Mouse (Mus musculus): ENCODE results near the gene Ccsap.

Ccsap gene

GRCm38 (mm10) chr8:123877865-123878264 is 17.9 kb upstream of the Ccsap start:
- no peak for DNase-seq

GRCm38 (mm10) chr8:123874324-123874723 is 14.3 kb upstream of the Ccsap start:
- no peak for DNase-seq

- no peak for DNase-seq
Measured at GRCm38 (mm10) chr8:123873364-123873763, 13.4 kb upstream of the Ccsap start.

GRCm38 (mm10) chr8:123872048-123872447 is 12.0 kb upstream of the Ccsap start:
- DNase-seq = no peak

GRCm38 (mm10) chr8:123866971-123867370 is 7.0 kb upstream of the Ccsap start:
- DNase-seq = no peak

- DNase-seq = no peak
Measured at GRCm38 (mm10) chr8:123865786-123866185, 5.8 kb upstream of the Ccsap start.

- DNase-seq = no peak
Measured at GRCm38 (mm10) chr8:123860386-123860785, 377 bp upstream of the Ccsap start.

- DNase-seq = peak; percentile 97 to 98
Measured at GRCm38 (mm10) chr8:123858941-123859647, 915 bp downstream of the Ccsap start.

GRCm38 (mm10) chr8:123858574-123858940 is 1.5 kb downstream of the Ccsap start:
- peak; percentile 62 to 68 for DNase-seq

- DNase-seq = peak in 1 of 2 experiments; percentile 50
Measured at GRCm38 (mm10) chr8:123857361-123857760, 2.6 kb downstream of the Ccsap start.

GRCm38 (mm10) chr8:123854733-123855475 is 5.1 kb downstream of the Ccsap start:
- no peak for DNase-seq

GRCm38 (mm10) chr8:123854252-123854651 is 5.8 kb downstream of the Ccsap start:
- no peak for DNase-seq

- peak; percentile 65 to 67 for DNase-seq
Measured at GRCm38 (mm10) chr8:123851590-123851989, 8.4 kb downstream of the Ccsap start.

GRCm38 (mm10) chr8:123849352-123849751 is 10.7 kb downstream of the Ccsap start:
- no peak for DNase-seq

GRCm38 (mm10) chr8:123847546-123847945 is 12.5 kb downstream of the Ccsap start:
- DNase-seq = peak; percentile 57 to 64

GRCm38 (mm10) chr8:123846509-123846908 is 13.5 kb downstream of the Ccsap start:
- no peak for DNase-seq

GRCm38 (mm10) chr8:123845991-123846390 is 14.0 kb downstream of the Ccsap start:
- no peak for DNase-seq

GRCm38 (mm10) chr8:123845114-123845513 is 14.9 kb downstream of the Ccsap start:
- DNase-seq = no peak

GRCm38 (mm10) chr8:123844341-123844740 is 15.7 kb downstream of the Ccsap start:
- DNase-seq = no peak

GRCm38 (mm10) chr8:123842086-123842485 is 17.9 kb downstream of the Ccsap start:
- DNase-seq = no peak

GRCm38 (mm10) chr8:123840578-123841345 is 19.2 kb downstream of the Ccsap start:
- no peak for DNase-seq

GRCm38 (mm10) chr8:123838496-123838895 is 21.5 kb downstream of the Ccsap start:
- DNase-seq = no peak

- peak in 1 of 2 experiments; percentile 36 for DNase-seq
Measured at GRCm38 (mm10) chr8:123836354-123836753, 23.7 kb downstream of the Ccsap start.
